Mouse (Mus musculus): Measurements from ENCODE around the gene Gm21775.
"Not testable (repeated sequence)": the region's sequence is repeated elsewhere in the genome, so short reads cannot be mapped to it uniquely, and the experiment has no call there.

The Gm21775 gene

DNA sequence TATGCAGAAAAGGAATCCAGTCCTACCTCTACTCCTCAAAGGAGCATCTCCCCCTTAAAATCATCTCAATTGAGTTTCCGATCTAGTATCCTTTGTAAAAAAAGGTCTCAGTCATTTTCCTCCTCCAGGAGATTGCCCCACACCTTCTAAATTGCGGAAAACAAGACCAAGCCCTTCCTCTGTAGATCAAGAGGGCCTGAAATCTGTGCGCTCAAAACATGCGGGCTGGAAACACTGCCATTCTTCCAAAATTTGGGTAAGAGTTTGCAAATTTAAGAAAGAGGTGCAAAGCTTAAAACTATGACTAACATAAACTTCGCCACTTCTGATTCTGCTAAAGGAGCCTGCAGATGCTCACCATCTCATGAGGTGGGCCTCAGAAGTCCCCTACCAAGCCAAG is at the start of gene Gm21775:
Gm21775 (plus strand) TSS at position 301 of the 400 bp plus-strand sequence.
- DNase-seq (ENCODE audit: low read depth) = not testable (repeated sequence)

- not testable (repeated sequence) for DNase-seq (ENCODE audit: low read depth)
Observed at GRCm38 (mm10) chrY:10535942-10536341, 17.3 kb upstream of the Gm21775 start, which contains the start of gene Gm20737. Gene Gm20737 (minus strand): TSS chrY:10536042.
